Mouse (Mus musculus) cortical plate, adult 2 months (tissue): ENCODE data around the gene Gng2.

ENCODE experiments used
- CTCF ChIP-seq: fragments of 200-500 bp; IDR thresholded peaks from 2 replicates; pipeline ENCODE4 v1.5.1; 2011; ENCODE audit warnings: mild to moderate bottlenecking, control low read depth, low read length; ENCODE audit not compliant: insufficient read depth; ENCODE audit errors: extremely low read depth
- POLR2A ChIP-seq: fragments of 200-500 bp; IDR thresholded peaks from 2 replicates; pipeline ENCODE4 v1.6.1; 2011; ENCODE audit warnings: mild to moderate bottlenecking, low read length, control low read depth; ENCODE audit not compliant: insufficient read depth; ENCODE audit errors: extremely low read depth

DNA sequence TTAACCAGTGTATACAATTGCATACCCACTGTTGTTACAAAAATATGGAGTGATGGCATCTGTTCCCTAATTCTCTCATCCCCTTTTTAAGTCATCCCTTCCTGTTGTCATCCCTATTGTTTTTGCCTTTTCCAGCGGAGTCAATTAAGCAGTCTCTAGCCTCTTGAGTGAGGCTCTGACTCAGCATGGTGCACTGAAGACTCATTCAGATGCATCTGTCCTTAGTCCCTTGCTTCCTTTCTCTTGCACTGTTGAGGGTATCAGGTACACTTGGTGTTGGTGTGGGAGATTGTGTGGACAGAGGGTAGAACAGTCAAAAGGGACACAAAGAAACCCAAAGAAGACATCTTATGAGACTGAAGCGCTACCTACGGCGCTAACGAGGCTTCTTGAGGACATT, 19.4 kb upstream of the Gng2 start:
- TF ChIP-seq CTCF (no peak), POLR2A (no peak)
